Mouse (Mus musculus) testis, postnatal 14 days (tissue): Measurements from ENCODE around the gene Slc44a3.

Experiments
- DNase-seq: peaks from one replicate; pipeline ENCODE4 v3.0.0; 2021; ENCODE audit warnings: low spot score

The Slc44a3 gene

GRCm38 (mm10) chr3:121426621-121427519 lies 105.3 kb downstream of the Slc44a3 start:
- peak; percentile 70 for DNase-seq

GRCm38 (mm10) chr3:121425861-121426620 lies 106.2 kb downstream of the Slc44a3 start, which contains the start of gene Cnn3:
TSS of gene Cnn3 (plus strand) at chr3:121426497.
- peak; percentile 91 for DNase-seq

- no peak for DNase-seq
These were observed 109.8 kb downstream of the Slc44a3 start for GRCm38 (mm10) chr3:121422405-121422804.

DNA sequence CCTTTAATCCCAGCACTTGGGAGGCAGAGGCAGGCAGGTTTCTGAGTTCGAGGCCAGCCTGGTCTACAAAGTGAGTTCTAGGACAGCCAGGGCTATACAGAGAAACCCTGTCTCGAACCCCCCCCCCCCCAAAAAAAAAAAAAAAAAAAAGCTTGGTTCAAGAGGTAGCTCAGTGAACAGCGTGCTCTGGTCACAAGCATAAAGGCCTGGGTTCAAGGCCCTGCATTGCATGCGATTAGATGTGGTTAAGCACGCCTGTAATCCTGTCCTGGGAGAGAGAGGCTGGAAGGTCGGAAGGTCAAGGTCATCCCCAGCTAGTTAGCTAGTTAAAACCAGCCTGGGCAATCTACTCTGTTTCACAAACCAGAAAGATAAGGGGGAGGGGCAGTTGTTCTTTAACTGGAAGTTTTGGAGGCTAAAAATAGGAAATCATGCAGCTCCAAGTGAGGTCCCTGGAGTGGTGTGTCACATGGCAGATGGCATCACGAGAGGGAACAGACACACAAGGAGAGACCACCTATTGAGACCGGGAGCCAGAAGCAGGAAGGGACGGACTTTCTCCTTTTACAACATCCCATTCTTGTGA lies 113.3 kb downstream of the Slc44a3 start:
- DNase-seq: no peak

- no peak for DNase-seq
These were observed 114.0 kb downstream of the Slc44a3 start for GRCm38 (mm10) chr3:121418251-121418601.

DNA sequence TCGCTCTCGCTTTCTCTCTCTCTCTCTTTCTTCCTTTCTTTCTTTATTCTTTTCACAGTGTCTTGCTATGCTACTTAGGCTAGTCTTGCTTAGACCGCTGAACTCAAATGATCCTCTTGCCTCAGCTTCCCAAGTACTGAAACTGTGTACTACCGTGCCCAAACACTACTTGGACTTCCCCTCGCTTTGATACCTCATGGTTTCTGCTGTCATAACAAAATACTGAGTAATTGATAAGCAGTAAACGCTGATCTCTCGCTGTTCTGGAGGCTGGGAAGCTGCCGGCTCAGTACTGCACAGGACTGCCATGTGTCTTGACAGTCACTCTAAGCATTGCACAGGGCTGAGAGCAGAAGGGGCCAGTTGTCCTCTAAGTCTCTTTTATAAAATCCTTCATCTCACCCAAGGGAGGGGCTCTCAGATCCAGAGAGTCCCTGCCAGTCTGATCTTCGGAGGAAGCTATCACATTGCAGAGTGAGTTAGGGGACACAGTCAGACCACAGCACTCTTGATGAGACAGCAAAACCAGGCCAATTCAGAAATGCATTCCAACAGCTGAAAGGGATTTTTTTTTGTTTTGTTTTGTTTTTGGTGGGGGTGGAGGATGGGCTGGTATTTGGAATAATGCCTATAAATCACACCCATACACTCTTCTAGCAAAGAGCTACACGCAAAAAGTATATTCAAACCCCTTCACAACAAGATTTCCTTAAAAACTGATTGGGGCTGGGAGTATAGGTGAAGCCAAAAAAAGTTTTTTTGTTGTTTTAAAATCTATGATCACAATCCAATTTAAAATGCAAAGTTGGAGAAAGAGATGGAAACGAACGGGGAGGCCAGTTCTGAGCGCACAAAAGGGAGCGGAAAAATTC lies 114.6 kb downstream of the Slc44a3 start:
- DNase-seq: no peak

GRCm38 (mm10) chr3:121416171-121417154 lies 115.7 kb downstream of the Slc44a3 start:
- no peak for DNase-seq

DNA sequence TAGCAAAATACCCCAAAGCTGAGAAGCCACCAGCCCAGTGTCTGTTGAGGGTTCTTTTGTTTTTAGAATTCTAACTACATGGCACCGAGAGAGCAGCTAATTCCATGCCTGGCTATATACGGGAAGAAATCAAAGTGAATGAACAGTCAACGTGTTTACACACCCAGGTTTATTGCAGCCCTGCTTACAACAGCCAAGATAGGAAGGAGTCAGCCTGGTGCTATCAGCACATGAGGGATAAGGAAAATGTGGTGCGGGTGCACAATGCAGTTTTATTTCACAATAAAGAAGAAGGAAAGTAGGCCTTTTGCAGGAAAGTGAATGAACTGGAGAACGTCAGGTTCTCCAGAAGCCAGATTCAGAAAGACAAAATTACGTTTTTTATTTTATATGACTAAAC lies 120.8 kb downstream of the Slc44a3 start:
- no peak for DNase-seq
